Mouse (Mus musculus) layer of hippocampus, adult 11-12 months (tissue): ENCODE measurements around the gene Sp1.

ENCODE experiments used
- DNase-seq: peaks from one replicate; pipeline ENCODE4 v3.0.0; 2022; ENCODE audit warnings: low spot score

Sp1 gene

DNA sequence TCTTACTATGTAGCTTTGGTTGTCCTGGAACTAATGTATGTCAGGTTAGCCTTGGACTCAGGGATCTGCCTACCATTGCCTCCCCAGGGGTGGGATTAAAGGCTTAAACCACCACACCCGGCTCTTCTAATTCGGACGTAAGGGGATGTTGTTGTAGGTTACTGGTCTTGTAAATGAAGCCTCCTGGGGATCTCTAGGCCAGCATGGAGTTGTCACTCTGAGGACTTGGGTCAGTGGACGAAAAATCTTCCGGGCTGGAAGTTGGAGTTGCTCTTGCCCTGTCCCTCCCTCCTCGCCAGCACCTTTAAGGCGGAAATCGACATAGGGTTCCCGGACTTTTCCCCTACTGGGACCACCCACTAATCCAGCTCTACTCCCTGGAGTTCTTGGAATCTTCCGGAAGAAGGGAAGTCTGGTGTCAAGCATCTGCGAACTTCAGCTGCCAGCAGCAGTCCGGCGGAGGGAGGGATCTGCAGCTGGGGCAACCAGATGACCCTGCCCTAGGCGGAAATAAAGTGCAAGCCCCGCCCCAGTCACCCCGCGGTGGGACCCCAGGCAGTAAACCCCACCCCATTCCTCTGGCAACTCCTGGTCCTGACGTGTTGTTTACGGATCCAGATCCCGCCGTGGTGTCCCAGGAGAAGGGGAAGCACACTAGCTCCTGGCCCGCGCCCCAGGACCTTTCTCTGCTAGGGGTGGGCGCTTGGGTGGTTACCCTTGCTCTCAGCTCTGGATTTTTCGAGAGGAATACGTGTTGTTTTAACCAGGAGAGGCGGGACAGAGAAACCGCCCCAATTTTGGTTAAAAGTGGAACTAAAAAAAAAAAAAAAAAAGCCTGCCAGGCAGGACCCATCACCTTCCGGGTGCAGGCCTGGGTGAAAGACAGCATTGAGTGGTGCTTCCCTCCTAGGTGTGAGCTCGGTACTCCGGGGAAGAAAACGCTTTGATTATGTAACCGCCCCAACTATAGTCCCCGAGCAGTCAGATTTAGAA is 6.4 kb upstream of the Sp1 start:
- peak; percentile 78 for DNase-seq

DNA sequence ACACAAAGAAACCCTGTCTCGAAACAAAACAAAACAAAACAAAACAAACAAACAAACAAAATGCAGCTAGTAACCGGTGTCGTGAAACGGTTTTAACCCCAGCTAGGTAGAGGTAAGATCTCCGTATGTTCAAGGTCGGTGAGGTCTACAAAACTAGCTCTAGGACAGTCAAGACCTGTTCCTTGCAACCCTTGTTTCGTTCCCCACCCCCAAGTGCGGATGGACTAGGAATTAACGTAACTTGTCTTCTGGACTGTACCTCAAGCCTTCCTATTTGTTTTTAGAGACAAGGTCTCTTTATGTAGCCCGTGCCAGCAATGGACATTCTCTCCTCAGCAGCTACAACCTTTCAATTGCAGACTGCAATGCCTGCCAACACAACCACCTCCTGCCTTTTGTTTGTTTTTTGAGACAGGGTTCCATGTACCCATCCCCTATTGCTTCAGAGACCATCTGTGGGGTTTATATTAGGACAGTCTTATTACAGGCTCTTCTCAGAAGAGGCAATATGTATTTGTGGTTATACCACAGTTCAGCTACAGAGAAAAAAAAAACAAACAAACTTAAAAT is 5.4 kb upstream of the Sp1 start:
- DNase-seq, result no peak

DNA sequence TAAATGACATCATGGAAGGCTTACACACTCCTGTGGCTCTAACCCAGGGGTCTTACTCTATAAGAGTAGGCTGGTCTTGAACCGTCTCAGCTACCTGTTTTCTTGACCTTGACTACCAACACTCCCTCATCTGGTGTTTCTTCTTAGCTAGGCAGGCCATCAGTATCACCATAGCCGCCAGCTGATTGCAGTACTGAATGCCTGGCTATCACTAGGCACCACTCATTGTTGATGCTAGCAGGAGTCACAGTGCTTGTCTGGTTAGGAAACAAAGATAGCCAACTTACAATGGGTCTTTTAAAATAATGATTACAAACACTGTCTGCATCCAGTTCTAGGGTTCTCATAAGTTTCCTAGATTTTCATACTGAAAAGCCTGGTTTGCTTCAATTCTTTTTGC is 4.7 kb upstream of the Sp1 start:
- no peak for DNase-seq

DNA sequence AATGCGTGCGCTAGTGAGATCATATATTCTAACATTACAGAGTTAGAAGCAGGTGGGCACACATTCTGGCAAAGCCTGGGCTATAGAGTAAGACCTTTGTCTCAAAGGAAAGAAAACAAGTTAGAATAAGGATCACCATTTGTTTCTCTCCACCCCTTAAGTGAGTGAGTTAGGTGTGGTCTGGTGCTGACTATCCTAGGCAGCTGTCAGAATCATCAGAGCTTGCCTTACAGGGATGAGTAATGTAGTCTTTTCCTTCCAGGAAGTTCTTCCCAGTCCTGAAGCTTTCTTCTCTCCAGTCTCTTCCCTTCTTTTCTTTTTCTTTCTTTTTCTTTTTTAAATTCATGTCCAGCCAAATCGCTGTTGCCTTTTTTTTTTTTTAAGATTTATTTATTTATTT is 3.7 kb upstream of the Sp1 start:
- DNase-seq, result no peak

DNA sequence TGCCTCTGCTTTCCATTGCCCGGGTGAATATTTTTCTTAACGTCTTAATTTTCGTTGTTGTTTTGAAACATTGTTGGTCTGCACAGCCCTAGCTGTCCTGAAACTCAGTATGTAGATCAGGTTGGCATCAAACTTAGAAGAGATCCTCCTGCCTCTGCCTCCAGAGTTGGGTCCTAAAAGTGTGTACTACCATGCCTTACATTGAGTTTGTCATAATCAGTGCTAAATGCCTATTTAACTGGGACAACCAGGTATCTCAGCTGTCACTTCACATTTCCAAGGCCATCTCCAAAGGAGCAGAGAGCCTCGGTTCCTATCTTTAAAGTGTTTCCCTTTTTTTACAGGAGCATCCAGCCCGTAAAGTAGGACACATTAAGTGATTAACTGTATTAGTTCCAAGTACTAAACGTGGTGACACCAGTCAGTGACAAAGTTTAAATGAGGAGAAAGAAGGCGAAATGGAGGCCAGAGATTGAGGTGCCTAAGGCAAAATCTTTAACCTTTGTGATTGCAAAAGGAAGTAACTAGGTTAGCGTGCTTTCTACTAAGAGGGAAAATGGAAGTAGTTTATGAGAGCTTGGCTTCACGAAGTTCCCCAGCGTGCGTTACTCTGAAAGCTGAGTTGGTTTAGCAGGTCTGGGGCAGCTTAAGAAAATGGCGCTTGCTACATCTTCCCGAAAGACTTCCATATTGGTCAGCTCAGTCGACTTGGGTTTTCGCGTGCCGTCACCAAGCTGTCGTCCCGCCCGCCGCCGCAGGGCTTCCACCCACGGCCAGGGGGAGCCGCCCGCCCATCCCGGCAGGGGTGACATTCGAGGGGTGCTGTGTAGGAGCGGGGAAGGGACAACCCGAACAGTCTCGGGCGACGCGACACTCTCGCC is 1.1 kb upstream of the Sp1 start:
- DNase-seq, result no peak

DNA sequence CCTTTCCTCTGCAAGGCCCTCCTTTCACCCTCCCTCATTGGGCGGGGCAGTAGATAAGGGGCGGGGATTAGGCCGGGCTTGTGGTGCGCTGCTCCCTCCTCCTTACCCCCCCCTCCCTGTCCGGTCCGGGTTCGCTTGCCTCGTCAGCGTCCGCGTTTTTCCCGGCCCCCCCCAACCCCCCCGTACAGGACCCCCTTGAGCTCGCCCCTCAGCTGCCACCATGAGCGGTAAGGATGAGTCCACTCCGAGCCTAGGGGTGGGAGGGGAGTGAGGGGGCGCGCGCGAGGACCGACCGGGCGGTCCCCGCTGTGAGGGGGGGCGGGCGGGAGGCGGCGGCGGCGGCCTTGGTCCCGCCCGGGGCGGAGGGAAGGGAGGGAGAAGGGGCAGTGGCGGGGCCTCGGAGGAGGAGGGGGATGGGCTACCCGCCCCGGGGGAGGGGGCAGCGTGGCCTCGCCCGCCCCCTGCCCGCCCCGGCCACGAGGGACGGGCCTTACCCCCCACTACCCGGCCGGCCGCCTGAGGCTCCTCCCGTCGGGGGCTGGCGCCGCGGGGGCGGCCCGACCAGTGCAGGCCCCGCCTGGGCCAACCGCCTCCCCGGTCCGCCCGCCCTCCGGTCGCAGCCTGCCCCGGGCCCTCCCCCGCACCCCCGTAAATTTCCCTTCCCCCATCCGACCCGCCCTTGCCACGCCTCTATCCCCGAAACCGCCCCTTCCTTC is 411 bp downstream of the Sp1 start:
- peak; percentile 69 for DNase-seq

DNA sequence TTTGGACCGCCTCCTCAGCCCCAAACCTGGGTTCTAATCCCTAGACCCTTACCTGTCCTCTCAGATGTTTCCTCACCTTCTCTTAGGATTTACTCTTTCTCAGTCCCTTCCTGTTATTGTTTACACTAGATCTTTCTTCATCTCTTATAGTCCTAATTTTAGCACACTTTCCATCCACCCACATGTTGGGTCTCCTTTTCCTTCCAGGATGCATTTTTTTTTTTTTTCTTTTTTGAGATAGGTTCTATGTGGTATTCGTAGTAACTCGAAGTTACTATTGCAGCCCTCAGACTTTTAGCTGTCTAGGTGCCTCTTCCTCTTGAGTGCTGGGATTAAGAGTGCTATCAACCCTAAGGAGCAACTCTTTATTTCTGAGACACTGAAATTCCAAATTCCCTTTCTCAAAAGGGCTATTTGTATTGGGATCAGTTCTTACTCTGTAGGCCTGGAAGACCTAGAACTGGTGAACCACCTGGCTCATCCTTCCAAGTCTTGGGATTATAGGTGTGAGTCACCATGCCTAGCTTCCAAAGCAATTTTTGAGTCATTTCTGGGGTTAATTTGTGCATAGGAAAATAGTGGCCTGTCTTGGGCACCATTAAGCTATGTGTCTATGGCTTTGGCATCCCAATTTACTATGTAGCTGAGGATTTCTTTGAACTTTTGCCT is 1.1 kb downstream of the Sp1 start:
- no peak for DNase-seq

DNA sequence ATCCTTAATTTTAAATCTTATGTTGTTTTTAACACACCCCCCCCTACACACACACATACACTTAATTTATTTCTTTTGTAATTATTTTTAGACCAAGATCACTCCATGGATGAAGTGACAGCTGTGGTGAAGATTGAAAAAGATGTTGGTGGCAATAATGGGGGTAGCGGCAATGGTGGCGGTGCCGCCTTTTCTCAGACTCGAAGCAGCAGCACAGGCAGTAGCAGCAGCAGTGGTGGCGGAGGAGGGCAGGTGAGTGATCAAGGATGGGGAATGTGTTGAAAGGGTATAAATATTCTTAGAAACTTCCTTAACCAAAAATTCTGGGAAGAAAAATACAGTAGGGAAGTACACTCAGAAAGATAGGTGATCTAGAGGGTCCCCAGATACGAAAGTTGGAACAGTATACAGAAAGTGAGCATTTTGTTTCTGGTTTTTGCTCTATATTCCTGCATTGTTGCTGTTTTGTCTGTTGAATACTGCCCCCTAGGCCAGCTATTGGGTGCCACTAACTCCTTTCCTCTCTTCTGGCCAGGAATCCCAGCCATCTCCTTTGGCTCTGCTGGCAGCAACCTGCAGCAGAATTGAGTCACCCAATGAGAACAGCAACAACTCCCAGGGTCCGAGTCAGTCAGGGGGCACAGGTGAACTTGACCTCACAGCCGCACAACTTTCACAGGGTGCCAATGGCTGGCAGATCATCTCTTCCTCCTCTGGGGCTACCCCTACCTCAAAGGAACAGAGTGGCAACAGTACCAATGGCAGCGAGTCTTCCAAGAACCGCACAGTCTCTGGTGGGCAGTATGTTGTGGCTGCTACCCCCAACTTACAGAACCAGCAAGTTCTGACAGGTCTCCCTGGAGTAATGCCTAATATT is 2.0 kb downstream of the Sp1 start:
- DNase-seq, result no peak

DNA sequence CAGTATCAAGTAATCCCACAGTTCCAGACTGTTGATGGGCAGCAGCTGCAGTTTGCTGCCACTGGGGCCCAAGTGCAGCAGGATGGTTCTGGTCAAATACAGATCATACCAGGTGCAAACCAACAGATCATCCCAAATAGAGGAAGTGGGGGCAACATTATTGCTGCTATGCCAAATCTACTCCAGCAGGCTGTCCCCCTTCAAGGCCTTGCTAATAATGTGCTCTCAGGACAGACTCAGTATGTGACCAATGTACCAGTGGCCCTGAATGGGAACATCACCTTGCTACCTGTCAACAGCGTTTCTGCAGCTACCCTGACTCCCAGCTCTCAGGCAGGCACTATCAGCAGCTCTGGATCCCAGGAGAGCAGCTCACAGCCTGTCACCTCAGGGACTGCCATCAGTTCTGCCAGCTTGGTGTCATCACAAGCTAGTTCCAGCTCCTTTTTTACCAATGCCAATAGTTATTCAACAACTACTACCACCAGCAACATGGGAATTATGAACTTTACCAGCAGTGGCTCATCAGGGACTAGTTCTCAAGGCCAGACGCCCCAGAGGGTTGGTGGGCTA is 2.7 kb downstream of the Sp1 start:
- DNase-seq, result no peak

DNA sequence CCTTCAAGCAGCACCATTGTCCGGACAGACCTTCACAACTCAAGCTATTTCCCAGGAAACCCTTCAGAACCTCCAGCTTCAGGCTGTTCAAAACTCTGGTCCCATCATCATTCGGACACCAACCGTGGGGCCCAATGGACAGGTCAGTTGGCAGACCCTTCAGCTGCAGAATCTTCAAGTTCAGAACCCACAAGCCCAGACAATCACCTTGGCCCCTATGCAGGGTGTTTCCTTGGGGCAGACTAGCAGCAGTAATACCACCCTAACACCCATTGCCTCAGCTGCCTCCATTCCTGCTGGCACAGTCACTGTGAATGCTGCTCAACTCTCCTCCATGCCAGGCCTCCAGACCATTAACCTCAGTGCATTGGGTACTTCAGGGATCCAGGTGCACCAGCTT is 3.3 kb downstream of the Sp1 start:
- no peak for DNase-seq

DNA sequence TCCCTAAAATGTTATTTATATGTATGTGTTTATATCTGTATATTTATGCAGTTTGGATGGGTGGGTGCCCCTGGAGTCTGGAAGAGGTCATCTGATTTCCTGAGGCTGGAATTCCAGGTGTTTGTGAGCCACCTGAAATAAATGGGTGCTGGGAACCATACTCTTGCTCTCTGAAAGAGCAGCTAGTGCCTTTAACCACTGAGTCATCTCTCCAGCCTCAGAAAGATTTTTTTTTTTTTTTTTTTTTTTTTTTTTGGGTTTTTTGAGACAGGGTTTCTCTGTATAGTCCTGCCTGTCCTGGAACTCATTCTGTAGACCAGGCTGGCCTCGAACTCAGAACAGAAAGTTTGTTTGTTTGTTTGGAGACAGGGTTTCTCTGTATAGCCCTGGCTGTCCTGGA is 5.1 kb downstream of the Sp1 start:
- no peak for DNase-seq

DNA sequence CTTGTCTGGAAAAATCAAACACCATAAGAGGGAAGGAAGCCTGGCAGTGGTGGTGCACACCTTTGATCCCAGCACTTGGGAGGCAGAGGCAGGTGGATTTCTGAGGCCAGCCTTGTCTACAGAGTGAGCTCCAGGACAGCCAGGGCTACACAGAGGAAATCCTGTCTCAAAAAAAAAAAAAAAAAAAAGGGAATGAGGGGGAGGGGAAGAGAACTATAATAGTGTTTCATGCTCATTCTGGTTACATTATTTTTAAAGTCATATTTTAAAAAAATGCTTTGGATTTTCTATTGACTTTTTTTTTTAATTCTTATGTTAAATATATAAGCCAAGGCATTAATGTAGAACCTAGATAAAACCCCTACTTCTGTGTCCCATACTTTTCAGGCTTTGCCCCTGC is 7.7 kb downstream of the Sp1 start:
- DNase-seq, result no peak

DNA sequence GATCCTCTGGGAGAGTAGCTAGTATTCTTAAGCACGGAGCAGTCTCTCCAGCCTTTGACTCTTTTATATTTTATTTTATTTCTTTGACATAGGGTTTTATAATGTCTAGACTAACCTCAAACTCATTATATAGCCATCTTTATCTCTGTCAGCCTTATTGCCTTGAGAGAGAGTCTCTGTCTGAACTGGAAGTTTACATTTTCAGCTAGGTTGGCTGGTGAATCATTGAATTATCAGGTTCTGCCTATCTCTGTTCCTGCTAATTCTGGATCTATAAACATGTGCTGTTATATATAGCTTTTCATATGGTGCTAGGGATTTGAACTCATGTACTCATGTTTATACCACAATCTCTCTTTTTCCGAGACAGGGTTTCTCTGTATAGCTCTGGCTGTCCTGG is 11.6 kb downstream of the Sp1 start:
- no peak for DNase-seq

DNA sequence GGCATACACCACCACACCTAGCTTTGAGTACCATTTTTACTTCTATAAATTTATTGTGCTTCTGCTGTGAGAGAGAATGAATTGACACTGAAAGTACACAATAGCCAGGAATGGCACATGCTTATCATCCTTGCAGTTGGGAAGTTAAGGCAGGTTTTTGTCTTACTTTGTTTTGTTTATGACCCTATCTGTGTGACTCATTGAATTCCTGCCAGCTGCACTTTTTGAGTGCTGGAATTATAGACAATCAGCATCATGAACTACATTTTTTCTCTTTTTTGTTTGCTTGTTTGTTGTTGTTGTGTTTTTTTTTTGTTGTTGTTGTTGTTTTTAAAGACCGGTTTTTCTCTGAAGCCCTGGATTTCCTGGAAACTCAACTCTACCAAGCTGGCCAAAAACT is 15.0 kb downstream of the Sp1 start:
- no peak for DNase-seq

DNA sequence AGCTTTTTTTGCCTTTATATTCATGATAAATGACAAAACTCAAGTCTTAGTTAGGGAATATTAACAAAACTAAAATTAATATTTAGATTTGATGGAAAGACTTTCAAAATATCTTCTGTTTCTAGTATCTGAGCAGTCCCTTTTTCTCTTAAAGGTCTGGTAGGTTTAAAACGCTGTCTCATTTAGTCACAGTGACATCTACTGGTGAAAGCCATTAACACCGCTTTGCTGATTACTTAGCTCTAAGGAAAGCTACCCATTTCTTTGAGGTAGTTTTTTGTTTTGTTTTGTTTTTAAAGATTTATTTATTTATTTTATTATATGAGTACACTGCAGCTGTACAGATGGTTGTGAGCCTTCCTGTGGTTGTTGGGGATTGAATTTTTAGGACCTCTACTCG is 15.5 kb downstream of the Sp1 start:
- DNase-seq, result peak; percentile 64

DNA sequence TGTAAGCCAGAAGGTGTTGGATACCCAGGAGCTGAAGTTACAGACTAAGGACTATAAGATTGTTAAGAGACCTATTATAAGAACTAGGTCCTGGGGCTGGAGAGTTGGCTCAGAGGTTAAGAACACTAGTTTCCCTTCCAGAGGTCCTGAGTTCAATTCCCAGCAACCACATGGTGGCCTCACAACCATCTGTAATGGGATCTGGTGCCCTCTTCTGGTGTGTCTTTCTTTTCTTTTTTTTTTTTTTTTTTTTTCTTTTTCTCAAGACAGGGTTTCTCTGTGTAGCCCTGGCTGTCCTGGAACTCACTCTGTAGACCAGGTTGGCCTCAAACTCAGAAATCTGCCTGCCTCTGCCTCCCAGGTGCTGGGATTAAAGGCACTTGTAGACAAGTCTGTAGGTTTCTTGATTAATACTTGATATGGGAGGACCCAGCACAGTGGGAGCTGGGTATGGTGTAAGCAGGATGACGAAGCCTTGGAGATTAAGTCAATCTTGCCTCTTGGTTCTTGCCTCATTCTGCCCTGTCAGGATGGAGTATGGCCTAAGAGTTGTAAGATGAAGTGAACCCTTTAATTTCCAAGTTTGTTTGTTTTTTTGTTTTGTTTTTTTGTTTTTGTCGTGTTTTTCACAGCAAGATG is 17.8 kb downstream of the Sp1 start:
- DNase-seq, result no peak

DNA sequence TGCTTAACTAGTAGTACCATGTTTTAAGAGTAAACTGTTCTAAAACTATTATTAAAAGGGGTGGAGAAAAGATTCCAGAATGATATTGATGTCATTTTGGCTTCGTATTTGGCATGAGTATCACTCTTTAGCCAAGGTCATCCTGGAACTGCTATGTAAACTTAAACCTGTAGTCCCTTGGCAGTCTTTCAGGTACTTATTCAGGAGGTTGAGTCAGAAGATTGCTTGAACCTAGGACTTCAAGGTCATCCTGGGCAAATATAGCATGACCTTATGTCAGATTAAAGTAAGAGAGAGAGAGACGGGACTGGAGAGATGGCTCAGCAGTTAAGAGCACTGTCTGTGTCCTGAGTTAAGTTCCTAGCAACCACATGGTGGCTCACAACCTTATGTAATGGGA is 18.7 kb downstream of the Sp1 start:
- no peak for DNase-seq

DNA sequence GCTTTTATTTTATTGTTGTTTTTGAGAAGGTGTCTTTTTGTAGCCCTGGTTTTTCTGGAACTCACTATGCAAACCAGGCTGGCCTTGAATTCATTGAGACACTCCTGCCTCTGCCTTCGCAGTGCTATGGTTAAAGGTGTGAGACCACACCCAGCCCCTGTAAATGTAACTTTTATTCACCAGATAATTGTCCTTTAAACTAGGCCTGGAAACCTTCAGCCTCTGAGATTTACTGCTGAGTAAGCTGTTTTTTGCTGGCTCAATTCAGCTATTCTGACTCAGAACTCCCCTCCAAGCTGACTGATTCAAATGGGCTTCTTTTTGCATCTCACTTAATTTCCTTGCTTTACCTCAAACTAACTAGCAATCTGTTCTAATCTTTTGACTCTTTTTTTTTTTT is 21.0 kb downstream of the Sp1 start:
- DNase-seq, result no peak

DNA sequence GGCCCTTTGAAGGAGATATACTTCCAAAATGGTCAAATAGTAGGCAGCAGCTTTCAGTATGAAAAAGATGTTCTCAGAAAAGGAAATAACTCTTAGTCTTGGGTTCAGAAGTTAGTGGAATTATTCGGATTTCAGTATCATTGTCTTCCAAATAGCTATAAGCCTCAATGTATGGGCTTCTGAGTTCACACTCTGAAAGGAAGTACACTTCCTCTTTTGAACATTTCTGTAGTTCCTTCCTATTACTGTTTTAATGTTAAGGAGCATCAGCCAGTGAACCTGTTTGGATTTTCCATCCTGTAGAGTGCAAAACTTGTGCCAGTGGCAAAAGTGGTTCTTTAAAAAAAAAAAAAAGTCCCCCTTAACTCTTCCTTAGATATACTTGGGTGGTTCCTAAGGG is 26.1 kb downstream of the Sp1 start:
- no peak for DNase-seq

DNA sequence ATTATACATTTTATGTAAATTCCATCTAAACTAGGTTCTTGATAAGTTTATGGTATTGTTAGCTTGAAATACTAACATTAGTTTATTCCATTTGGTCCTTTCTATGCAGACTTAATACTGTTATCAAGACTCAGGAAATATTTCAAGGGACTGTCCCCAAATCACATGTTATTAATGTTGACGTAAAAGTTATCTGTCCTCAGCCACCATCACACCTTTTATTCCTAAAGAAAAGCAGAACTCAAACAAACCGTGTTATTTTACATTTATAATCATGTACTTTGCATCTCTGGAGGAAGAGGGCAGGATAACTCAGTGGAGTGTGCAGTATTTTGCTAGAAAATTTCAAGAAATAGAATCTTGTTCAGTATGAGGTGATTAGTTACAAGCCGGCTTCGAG is 27.2 kb downstream of the Sp1 start:
- DNase-seq, result no peak
